Mouse (Mus musculus): ENCODE measurements at regions not wholly inside any gene's neighbourhood (a gene's known extent, or its start where the extent isn't known, plus 50 kb on each side); places are given as distances from the start of the nearest gene placed in this dataset.

- no peak for DNase-seq
Measured at GRCm38 (mm10) chr19:53442756-53443654, 52.6 kb upstream of the Smndc1 start.

GRCm38 (mm10) chr19:53442132-53442610 lies 51.8 kb upstream of the Smndc1 start:
- DNase-seq = peak in 1 of 2 experiments; percentile 52

GRCm38 (mm10) chr19:53441449-53442131 lies 51.2 kb upstream of the Smndc1 start:
- no peak for DNase-seq

- no peak for DNase-seq
Measured at GRCm38 (mm10) chr19:53440327-53441055, 50.1 kb upstream of the Smndc1 start.
